Mouse (Mus musculus) 3134 (cell line): Measurements from ENCODE around the gene Chd6.

Experiments
- DNase-seq: peaks from one replicate; pipeline ENCODE4 v3.0.0-alpha.2; 2011; ENCODE audit warnings: low spot score; ENCODE audit not compliant: insufficient read length; ENCODE audit errors: extremely low read depth

Gene Chd6

GRCm38 (mm10) chr2:161108933-161109371 lies at the start of gene Chd6:
Chd6 (minus strand) TSS chr2:161109075.
- DNase-seq = peak; percentile 98

GRCm38 (mm10) chr2:161150004-161150842 lies 41.3 kb upstream of the Chd6 start:
- no peak for DNase-seq

GRCm38 (mm10) chr2:161148428-161149020 lies 39.6 kb upstream of the Chd6 start:
- DNase-seq = no peak

GRCm38 (mm10) chr2:161147656-161148427 lies 39.0 kb upstream of the Chd6 start:
- DNase-seq = no peak

- DNase-seq = no peak
These were observed 35.9 kb upstream of the Chd6 start for GRCm38 (mm10) chr2:161144799-161145198.

GRCm38 (mm10) chr2:161138672-161139536 lies 30.0 kb upstream of the Chd6 start:
- DNase-seq = no peak

- no peak for DNase-seq
These were observed 28.1 kb upstream of the Chd6 start for GRCm38 (mm10) chr2:161136999-161137398.

- DNase-seq = peak; percentile 13
These were observed 19.7 kb upstream of the Chd6 start for GRCm38 (mm10) chr2:161128367-161129111.

- peak; percentile 55 for DNase-seq
These were observed 3.1 kb upstream of the Chd6 start for GRCm38 (mm10) chr2:161112011-161112410.

- no peak for DNase-seq
These were observed 535 bp upstream of the Chd6 start for GRCm38 (mm10) chr2:161109398-161109821.

GRCm38 (mm10) chr2:161108085-161108927 lies 569 bp downstream of the Chd6 start:
- DNase-seq = peak; percentile 63

- DNase-seq = no peak
These were observed 1.6 kb downstream of the Chd6 start for GRCm38 (mm10) chr2:161107236-161107635.

- no peak for DNase-seq
These were observed 5.1 kb downstream of the Chd6 start for GRCm38 (mm10) chr2:161103769-161104168.

GRCm38 (mm10) chr2:161102102-161102501 lies 6.8 kb downstream of the Chd6 start:
- DNase-seq = no peak

- no peak for DNase-seq
These were observed 11.1 kb downstream of the Chd6 start for GRCm38 (mm10) chr2:161097746-161098145.

GRCm38 (mm10) chr2:161090746-161091405 lies 18.0 kb downstream of the Chd6 start:
- DNase-seq = no peak

- no peak for DNase-seq
These were observed 18.7 kb downstream of the Chd6 start for GRCm38 (mm10) chr2:161090200-161090599.

- no peak for DNase-seq
These were observed 30.3 kb downstream of the Chd6 start for GRCm38 (mm10) chr2:161078590-161078989.
